Mouse (Mus musculus) limb, embryonic 14.5 days (tissue): ENCODE measurements around the gene Ttll8. TPM values are rescaled to one million over a fixed set of nuclear protein-coding genes. Genes with fewer than 3 reads are reported as not detected.

Experiments
- ATAC-seq: fragments of 200-750 bp; cut with Nextera tagmentation; 2 replicates; pipeline ENCODE4 v1.8.0; 2017; ENCODE audit warnings: low read depth, moderate number of reproducible peaks, moderate TSS enrichment; ENCODE audit not compliant: low FRiP score
- DNase-seq: peaks from one replicate; pipeline ENCODE4 v3.0.0-alpha.2; 2015; ENCODE audit warnings: low spot score
- H3K27ac ChIP-seq: fragments of 300-500 bp; sonication (generic); replicated peaks from 2 replicates; pipeline ENCODE4 v1.5.1; 2014; ENCODE audit warnings: low read depth, mild to moderate bottlenecking, low read length, moderate library complexity, mixed read lengths
- H3K27me3 ChIP-seq: fragments of 300-500 bp; sonication (generic); 2 replicates; pipeline ENCODE4 v1.6.1; 2014; ENCODE audit warnings: low read length, mixed read lengths; ENCODE audit not compliant: control insufficient read depth, insufficient read depth
- H3K36me3 ChIP-seq: fragments of 300-500 bp; sonication (generic); 2 replicates; pipeline ENCODE4 v1.6.1; 2014; ENCODE audit warnings: mild to moderate bottlenecking, low read length, moderate library complexity, mixed read lengths; ENCODE audit not compliant: control insufficient read depth, insufficient read depth
- H3K4me1 ChIP-seq: fragments of 300-500 bp; sonication (generic); 2 replicates; pipeline ENCODE4 v1.6.1; 2014; ENCODE audit warnings: antibody characterized with exemption, low read length, mixed read lengths; ENCODE audit not compliant: control insufficient read depth, insufficient read depth
- H3K4me2 ChIP-seq: fragments of 300-500 bp; sonication (generic); replicated peaks from 2 replicates; pipeline ENCODE4 v1.6.1; 2014; ENCODE audit warnings: low read depth, mild to moderate bottlenecking, low read length, moderate library complexity; ENCODE audit not compliant: severe bottlenecking
- H3K4me3 ChIP-seq: fragments of 300-500 bp; sonication (generic); replicated peaks from 2 replicates; pipeline ENCODE4 v1.5.1; 2014; ENCODE audit warnings: low read length
- H3K9ac ChIP-seq: fragments of 300-500 bp; sonication (generic); 2 replicates; pipeline ENCODE4 v1.6.1; 2014; ENCODE audit warnings: mild to moderate bottlenecking, low read depth, low read length, moderate library complexity; ENCODE audit not compliant: severe bottlenecking
- H3K9me3 ChIP-seq: fragments of 300-500 bp; sonication (generic); 2 replicates; pipeline ENCODE4 v1.6.1; 2016; ENCODE audit warnings: low read length; ENCODE audit not compliant: control insufficient read depth
- POLR2A ChIP-seq: fragments of 200-500 bp; IDR thresholded peaks from 2 replicates; pipeline ENCODE4 v1.8.0; 2012; ENCODE audit warnings: inconsistent platforms, mild to moderate bottlenecking, moderate library complexity, borderline replicate concordance; ENCODE audit not compliant: insufficient read depth, insufficient read length; ENCODE audit errors: extremely low read depth
- WGBS: fragments of 180-500 bp; shearing (Covaris S2); extraction: QIAGEN DNeasy Blood & Tissue Kit; methylation state at CpG from one replicate; pipeline ENCODE4 v1.1.7; 2014; 5-methylcytosine and 5-hydroxymethylcytosine counted together
- polyA plus RNA-seq, 2 experiments: library from polyadenylated mRNA; depleted of rRNA in 1 of 2; stranded (reverse) in 1 of 2; unstranded in 1 of 2; fragments of >200 nt; fragmentation: Nextera tagmentation in 1 of 2; extraction: Ambion mirVana in 1 of 2; gene quantifications; 2 replicates each; pipeline versions ENCODE4 v1.2.1 to v1.2.3; 2012 to 2014

Ttll8 gene
- polyA plus RNA-seq (2012; rRNA removed) (0.08 TPM in 1 of 2 replicates, not detected in the other), polyA plus RNA-seq (2014; fragmentation: Nextera tagmentation; extraction: Ambion mirVana) (not detected in 2 replicates)

GRCm38 (mm10) chr15:88954368-88955072 lies at the start of gene Ttll8:
Gene Ttll8 (minus strand): TSS chr15:88954418.
- H3K27me3 ChIP-seq, result peaks cover 17% of the 10 kb centered on the region
- DNase-seq (no peak), ATAC-seq (no peak)
- no peak within 1 kb of the TSS for H3K27ac ChIP-seq
- 2% methylated on average over 43 of the region's 53 CpGs for WGBS
- H3K36me3 ChIP-seq, result no peaks in the 10 kb centered on the region
- H3K4me3 ChIP-seq, result peak within 1 kb of the TSS; percentile 38
- no peaks in the 10 kb centered on the region for H3K9me3 ChIP-seq
- H3K4me2 ChIP-seq, result peak within 1 kb of the TSS; percentile 80
- no peak for TF ChIP-seq POLR2A
- peak within 1 kb of the TSS; percentile 52 for H3K9ac ChIP-seq
- H3K4me1 ChIP-seq, result no peaks in the 10 kb centered on the region

- no peaks in the 10 kb centered on the region for H3K4me1 ChIP-seq
- TF ChIP-seq POLR2A, result no peak
- 80% methylated on average over 3 of the region's 3 CpGs for WGBS
- DNase-seq (no peak), ATAC-seq (no peak)
- H3K9ac ChIP-seq, result no peak overlapping the region
- H3K27me3 ChIP-seq, result no peaks in the 10 kb centered on the region
- no peaks in the 10 kb centered on the region for H3K36me3 ChIP-seq
- H3K9me3 ChIP-seq, result no peaks in the 10 kb centered on the region
- H3K4me3 ChIP-seq, result no peak overlapping the region
- no peak overlapping the region for H3K27ac ChIP-seq
- H3K4me2 ChIP-seq, result no peak overlapping the region
Observed at GRCm38 (mm10) chr15:89001245-89001644, 47.0 kb upstream of the Ttll8 start.

GRCm38 (mm10) chr15:89000367-89000766 lies 46.1 kb upstream of the Ttll8 start:
- no peak for TF ChIP-seq POLR2A
- Histone ChIP-seq H3K4me1 (no peaks in the 10 kb centered on the region), H3K36me3 (no peaks in the 10 kb centered on the region), H3K27me3 (no peaks in the 10 kb centered on the region), H3K9ac (no peak overlapping the region), H3K4me2 (no peak overlapping the region), H3K27ac (no peak overlapping the region), H3K9me3 (no peaks in the 10 kb centered on the region), H3K4me3 (no peak overlapping the region)
- DNase-seq (no peak), ATAC-seq (no peak)
- WGBS, result 64% methylated on average over 2 of the region's 2 CpGs

- WGBS, result 74% methylated on average over 2 of the region's 2 CpGs
- Histone ChIP-seq H3K36me3 (no peaks in the 10 kb centered on the region), H3K4me2 (no peak overlapping the region), H3K9ac (no peak overlapping the region), H3K27me3 (no peaks in the 10 kb centered on the region), H3K4me1 (no peaks in the 10 kb centered on the region), H3K27ac (no peak overlapping the region), H3K4me3 (no peak overlapping the region), H3K9me3 (no peaks in the 10 kb centered on the region)
- ATAC-seq (no peak), DNase-seq (no peak)
- no peak for TF ChIP-seq POLR2A
Observed at GRCm38 (mm10) chr15:88999124-88999523, 44.9 kb upstream of the Ttll8 start.

GRCm38 (mm10) chr15:88998636-88999035 lies 44.4 kb upstream of the Ttll8 start:
- Histone ChIP-seq H3K4me1 (no peaks in the 10 kb centered on the region), H3K27me3 (no peaks in the 10 kb centered on the region), H3K36me3 (no peaks in the 10 kb centered on the region), H3K9me3 (no peaks in the 10 kb centered on the region), H3K27ac (no peak overlapping the region), H3K4me3 (no peak overlapping the region), H3K4me2 (no peak overlapping the region), H3K9ac (no peak overlapping the region)
- no peak for ATAC-seq
- DNase-seq, result no peak
- TF ChIP-seq POLR2A, result no peak
- WGBS, result 75% methylated on average over 8 of the region's 8 CpGs
